Mouse (Mus musculus) retina, embryonic 14.5 days (tissue): Measurements from ENCODE around the gene Cyp2t4.

ENCODE experiments used
- DNase-seq: peaks from one replicate; pipeline ENCODE4 v3.0.0-alpha.2; 2015; ENCODE audit warnings: low spot score

The Cyp2t4 gene

GRCm38 (mm10) chr7:27153205-27153764 is at the start of gene Cyp2t4:
Gene Cyp2t4 (plus strand): TSS chr7:27153714.
- no peak for DNase-seq

GRCm38 (mm10) chr7:27104882-27105281 is 48.6 kb upstream of the Cyp2t4 start:
- no peak for DNase-seq

- no peak for DNase-seq
These were observed 43.2 kb upstream of the Cyp2t4 start for GRCm38 (mm10) chr7:27110327-27110726.

DNA sequence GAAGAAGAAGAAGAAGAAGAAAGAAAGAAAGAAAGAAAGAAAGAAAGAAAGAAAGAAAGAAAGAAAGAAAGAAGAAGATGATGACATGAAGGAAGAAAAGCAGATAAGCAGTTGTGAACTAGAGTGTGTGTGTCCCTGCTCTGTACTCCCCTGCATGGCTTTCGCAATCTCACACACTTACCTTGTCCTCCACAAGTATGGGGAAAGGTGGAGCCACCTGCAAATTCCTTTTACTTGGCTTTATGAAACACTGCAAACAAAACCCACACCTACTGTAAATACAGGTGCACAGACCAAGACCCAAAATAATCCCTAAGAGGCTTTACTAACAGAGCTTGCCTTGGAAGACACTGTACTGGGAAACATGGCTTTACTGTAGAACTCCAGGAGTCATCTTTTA is 42.5 kb upstream of the Cyp2t4 start:
- DNase-seq, result no peak

- no peak for DNase-seq
These were observed 41.5 kb upstream of the Cyp2t4 start for GRCm38 (mm10) chr7:27111987-27112386.

- DNase-seq, result no peak
These were observed 35.4 kb upstream of the Cyp2t4 start for GRCm38 (mm10) chr7:27118033-27118511.

- DNase-seq, result no peak
These were observed 33.8 kb upstream of the Cyp2t4 start, which contains the start of gene Cyp2f2 for GRCm38 (mm10) chr7:27119676-27120075. Gene Cyp2f2 (plus strand): TSS chr7:27119909.

DNA sequence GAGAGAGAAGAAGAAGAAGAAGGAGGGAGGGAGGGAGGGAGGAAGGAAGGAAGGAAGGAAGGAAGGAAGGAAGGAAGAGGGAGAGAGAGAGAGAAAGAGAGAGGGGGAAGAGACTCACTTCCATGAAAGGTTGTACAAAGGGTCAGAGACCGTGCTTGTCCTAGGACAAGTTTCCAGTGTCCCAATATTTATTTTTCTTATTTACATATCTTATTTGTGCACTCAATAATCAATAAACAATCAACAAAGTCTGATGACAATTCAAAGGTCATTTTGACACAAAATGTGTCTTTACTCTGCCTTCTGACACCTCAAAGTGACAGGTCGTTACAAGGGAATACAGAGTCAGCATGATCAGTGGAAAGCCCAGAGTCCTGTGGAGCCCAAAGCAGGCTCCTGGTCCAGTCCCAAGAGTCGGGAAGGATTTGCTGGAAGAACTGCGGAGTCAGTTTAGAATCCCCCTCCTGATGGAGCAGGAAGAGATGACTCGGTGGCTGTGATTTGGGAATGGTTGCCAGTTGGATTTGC is 29.1 kb upstream of the Cyp2t4 start:
- no peak for DNase-seq

DNA sequence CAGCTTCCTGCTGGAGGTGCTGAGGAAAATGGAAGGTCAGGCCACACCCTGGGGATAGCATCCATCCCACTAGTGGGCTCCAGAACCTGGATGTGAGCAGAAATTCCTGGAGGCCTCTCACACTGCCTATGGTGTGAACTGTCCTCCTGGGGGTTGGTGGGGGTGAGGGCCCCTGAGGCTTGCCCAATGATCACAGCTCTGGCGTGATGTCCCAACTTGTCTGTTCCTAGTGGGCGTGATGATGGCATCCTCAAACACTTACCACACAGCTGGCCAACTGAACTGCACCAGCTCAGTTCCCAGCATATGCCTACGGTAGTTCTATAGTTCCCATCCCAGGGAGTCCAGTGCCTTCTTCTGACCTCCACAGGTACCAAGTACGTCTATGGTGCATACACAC is 28.5 kb upstream of the Cyp2t4 start:
- no peak for DNase-seq

DNA sequence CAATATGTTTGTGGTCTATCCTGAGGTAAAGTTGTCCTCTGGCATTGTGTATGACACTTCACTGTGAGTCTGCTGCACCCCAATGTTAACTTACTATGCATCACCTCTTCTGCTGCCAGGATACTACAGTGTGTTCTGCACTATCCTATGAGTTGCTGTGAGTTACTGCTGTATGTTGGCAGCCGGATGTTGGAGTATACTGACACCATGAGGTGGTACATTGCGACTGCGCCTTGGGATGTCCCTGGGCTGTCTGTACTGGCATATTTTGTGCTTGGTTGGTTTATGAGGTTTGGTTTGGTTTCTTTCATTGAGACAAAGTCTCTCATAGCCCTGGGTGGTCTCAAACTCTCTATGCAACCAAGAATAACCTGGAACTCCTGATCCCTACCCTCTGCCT is 25.4 kb upstream of the Cyp2t4 start:
- peak; percentile 40 for DNase-seq

DNA sequence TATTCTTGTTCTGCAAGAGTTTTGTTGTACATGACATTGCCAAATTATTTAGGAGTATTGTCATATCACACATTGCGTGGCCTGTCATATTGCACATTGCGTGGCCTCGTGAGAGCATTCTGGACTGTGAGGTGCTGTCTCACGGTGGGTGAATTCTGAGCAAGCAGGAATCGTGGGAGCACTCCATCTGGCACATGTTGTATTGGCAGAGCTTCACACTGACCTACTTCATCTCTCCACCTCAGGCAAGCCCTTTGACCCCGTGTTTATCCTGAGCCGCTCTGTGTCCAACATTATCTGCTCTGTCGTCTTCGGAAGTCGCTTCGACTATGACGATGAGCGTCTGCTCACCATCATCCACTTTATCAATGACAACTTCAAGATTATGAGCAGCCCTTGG is 24.6 kb upstream of the Cyp2t4 start:
- DNase-seq, result no peak

DNA sequence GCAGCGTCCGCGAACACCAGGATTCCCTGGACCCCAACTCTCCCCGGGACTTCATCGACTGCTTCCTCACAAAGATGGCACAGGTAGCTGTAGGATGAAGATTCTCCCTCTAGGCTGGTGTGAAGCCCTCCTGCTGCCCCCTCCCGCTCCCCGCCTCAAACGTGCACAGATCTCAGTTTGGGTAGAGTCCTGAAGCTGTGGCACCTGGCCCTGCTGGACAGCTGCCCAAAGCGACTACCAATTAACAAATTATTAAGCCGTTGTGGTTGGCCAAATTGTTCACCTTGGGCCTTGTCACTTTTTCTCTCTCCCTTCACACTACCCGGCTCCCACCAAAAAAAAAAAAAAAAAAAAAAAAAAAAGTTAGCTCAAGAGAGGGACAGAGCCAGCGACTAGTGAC is 23.7 kb upstream of the Cyp2t4 start:
- no peak for DNase-seq

DNA sequence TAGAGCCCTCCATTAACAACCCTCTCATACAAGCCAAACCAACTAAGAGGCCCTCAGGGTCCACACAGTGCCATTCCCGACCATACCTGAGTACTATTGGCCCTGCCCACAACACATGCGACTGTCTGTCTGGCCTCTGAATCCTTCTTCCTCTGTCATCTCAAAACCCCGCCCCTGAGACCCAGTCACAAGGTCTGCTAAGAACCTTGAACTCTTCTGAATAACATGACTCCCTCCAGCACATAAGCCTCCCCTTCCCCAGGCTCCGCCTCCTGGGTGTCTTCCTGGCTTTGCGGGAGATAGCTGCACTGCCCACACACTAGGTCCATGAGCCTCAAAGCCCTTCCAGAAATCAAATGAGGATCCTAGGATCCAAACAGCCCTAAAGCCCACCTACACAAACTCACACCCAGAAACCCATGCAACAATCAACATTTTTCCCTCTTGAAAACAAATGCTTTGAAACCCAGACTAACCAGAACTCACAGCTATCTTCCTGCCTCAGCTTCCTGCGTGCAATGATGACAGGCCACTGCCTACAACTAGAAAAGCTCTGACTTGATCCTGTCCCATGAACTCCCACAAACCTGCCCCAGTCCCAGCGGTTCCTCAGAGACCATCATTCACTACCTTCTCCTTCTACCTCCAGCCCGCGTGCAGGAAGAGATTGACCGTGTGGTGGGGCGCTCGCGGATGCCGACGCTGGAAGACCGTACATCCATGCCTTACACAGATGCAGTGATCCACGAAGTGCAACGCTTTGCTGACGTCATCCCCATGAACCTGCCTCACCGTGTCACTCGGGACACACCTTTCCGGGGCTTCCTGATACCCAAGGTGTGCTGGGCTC is 22.8 kb upstream of the Cyp2t4 start:
- DNase-seq, result no peak

DNA sequence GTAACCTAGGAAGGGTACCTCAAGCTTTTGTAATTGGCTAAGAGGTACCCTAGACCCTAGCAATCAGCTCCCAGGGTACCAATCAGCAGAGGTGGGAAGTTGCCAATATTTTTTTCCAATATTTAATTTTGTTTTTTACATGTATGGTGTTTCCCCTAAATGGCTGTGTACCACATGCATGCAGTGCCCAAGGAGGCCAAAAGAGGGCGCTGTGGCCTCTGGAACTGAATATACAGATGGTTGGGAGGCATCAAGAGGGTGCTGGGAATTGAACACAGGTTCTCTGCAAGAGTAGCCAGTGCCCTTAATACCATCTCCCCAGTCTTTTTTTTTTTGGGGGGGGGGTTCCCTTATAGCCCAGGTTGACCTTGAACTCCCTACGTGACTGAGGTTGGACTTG is 22.1 kb upstream of the Cyp2t4 start:
- DNase-seq, result no peak

DNA sequence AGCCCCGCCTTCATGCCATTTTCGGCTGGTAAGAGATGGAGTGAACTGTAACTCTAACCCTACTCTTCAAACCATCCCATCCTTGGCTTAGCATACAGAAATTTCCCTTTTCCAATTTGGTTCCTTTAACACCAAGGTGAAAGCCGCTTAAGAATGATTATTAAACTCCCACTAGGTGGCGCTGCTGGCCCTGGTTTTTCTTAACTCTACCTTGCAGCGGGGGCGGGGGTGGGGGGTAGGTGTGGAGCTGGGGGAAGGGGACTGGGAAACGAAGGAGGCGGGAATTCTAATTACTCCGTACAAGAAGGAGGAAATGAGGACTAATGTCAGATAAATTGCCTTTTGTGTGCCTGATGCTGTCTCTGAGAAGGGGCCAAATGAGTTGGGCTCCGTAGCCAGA is 20.9 kb upstream of the Cyp2t4 start:
- DNase-seq, result peak; percentile 91

- no peak for DNase-seq
These were observed 20.4 kb upstream of the Cyp2t4 start for GRCm38 (mm10) chr7:27133156-27133555.

DNA sequence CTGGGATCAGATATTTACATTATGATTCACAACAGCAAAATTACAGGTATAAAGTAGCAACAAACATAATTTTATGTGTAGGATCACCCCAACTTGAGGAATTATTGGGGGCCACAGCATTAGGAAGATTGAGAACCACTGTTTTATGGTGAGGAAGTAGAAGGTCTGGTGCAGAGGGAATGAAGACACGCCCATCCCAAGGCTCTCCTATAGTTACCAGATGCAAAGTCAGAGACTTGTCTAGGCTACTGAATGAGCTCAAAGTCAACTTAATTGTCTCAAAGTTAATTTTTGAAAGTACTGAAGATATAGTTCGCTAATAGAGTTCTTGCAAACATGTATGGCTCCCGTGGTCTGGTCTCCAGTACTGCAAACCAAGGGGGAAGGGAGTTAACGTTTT is 19.8 kb upstream of the Cyp2t4 start:
- no peak for DNase-seq

- DNase-seq, result no peak
These were observed 17.0 kb upstream of the Cyp2t4 start for GRCm38 (mm10) chr7:27136410-27136996.

- DNase-seq, result no peak
These were observed 2.5 kb downstream of the Cyp2t4 start for GRCm38 (mm10) chr7:27156005-27156404.

DNA sequence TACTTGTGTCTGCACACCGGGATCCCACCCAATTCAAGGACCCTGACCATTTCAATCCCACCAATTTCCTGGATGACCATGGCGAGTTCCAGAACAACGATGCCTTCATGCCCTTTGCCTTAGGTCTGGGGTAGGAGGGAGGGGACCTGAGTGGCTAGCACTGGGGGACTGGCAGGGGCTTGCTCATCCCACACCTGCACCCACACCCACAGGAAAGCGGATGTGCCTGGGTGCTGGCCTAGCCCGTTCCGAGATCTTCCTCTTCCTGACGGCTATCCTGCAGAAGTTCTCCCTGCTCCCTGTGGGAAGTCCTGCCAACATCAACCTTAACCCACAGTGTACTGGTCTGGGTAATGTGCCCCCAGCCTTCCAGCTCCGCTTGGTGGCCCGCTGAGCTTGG is 4.7 kb downstream of the Cyp2t4 start:
- DNase-seq, result no peak

- DNase-seq, result no peak
These were observed 5.7 kb downstream of the Cyp2t4 start for GRCm38 (mm10) chr7:27159256-27159655.

DNA sequence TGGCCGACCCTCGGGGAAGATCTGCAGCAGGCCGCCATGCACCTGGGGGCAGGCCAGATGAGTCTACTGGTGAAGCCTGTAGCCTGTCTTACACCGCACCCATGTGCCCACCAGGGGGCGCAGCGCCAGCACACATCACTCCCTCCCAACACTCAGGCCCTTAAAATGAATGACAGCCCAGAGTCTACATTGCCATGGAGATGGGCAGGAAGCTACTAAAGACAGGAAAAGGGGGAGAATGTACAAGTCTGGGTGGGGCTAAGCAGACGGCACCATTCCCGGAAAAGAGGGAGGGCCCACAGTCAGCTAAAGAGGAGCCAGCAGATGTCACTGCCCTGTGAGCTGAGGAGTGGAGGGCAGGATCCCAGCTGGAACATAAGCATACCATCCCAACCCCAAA is 6.4 kb downstream of the Cyp2t4 start:
- DNase-seq, result peak; percentile 90

DNA sequence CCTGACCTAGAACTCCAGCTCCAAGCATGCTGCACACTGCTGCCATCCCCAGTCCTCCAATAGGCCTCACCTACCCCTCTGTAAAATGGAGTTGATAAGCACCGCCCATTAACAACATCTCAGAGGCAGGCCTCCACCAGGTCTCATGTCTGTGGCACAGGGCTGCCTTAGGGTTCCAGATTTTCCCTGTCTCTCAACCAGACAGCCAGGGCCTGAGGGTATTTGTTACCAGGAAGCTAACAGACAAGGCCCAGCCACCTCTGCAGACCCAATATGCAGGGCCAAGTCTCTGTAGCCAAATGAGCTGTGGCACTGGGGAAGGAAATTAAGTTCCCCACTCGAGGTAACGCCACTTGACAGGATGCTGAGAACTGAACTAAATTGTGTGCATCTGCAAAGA is 7.4 kb downstream of the Cyp2t4 start:
- no peak for DNase-seq
